ENCODE assay signal across 8 mouse cellular contexts in the genomic region with DNA sequence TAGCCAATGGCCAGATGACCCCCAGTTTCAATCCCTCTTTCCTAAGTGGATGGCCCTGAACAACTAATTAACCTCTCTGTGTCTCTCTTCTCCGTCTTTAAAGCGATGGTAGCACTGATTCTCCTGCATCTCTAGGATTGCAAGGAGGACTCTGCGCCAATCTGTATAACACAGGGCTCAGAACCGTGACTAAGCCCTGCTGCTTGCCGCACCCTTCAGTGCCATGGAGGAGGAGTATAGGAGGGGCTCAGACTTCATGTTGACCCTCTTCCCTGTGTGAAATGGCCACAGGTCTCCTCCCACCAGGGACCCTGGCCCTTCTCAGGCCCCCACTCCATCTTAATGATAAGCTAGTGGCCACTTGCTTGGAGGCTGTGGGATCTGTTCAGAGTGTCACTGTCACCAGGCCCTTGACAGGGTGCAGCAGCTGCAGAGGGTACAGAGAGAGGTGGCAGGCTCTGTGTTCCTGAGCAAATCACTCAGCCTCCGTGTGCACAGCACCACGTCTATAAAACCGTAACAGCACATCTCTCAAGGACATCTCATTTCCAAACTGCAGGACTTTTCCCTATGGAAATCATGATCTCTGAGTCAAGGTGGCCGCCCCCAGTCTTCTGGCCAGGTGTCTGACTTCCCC. TPM values are rescaled to one million over a fixed set of nuclear protein-coding genes. Genes with fewer than 3 reads are reported as not detected.
A peak's percentile ranks its signal among the peaks of the same experiment; 100 is the strongest.
DNase-seq lines count a peak whose midpoint lies in the region; ATAC-seq lines count a peak whose summit lies in the region.

No protein-coding gene starts in this region.

- H3K4me1 ChIP-seq in kidney, embryonic 14.5 days (ENCODE audit: control insufficient read depth, insufficient read depth, low read length), result peaks cover 17% of the 10 kb centered on the region
- H3K4me1 ChIP-seq in embryonic facial prominence, embryonic 10.5 days, result peaks cover 29% of the 10 kb centered on the region
- H3K4me1 ChIP-seq in hindbrain, embryonic 14.5 days (replicated peaks; ENCODE audit: control insufficient read depth, insufficient read depth, low read length), result peaks cover 40% of the 10 kb centered on the region
- H3K4me1 ChIP-seq in midbrain, embryonic 15.5 days, result peaks cover 26% of the 10 kb centered on the region

- DNase-seq in kidney, adult 18-20 months, result no peak
- no peak for DNase-seq in embryonic facial prominence, embryonic 10.5 days (ENCODE audit: low spot score)
- no peak for DNase-seq in hindbrain, embryonic 14.5 days (ENCODE audit: low spot score)
- no peak for DNase-seq in left cerebral cortex, postnatal 10 days (ENCODE audit: extremely low spot score in 1 of 2, low spot score in 2 of 2)
- no peak for DNase-seq in spleen, postnatal 36 days (ENCODE audit: low spot score in 2 of 2)
- DNase-seq in urinary bladder, postnatal 14 days (ENCODE audit: low spot score), result no peak

- H3K9me3 ChIP-seq in kidney, embryonic 14.5 days (ENCODE audit: control insufficient read depth, low read length), result no peaks in the 10 kb centered on the region
- H3K9me3 ChIP-seq in embryonic facial prominence, embryonic 10.5 days, result no peaks in the 10 kb centered on the region
- no peaks in the 10 kb centered on the region for H3K9me3 ChIP-seq in hindbrain, embryonic 14.5 days (ENCODE audit: control insufficient read depth, low read length)
- no peaks in the 10 kb centered on the region for H3K9me3 ChIP-seq in midbrain, embryonic 15.5 days

- no peak overlapping the region for H3K27ac ChIP-seq in kidney, embryonic 14.5 days (ENCODE audit: low read depth, low read length)
- H3K27ac ChIP-seq in embryonic facial prominence, embryonic 10.5 days (replicated peaks), result peak overlapping the region; percentile 72
- H3K27ac ChIP-seq in hindbrain, embryonic 14.5 days, result peak overlapping the region; percentile 87
- H3K27ac ChIP-seq in midbrain, embryonic 15.5 days, result peak overlapping the region; percentile 80

- H3K27me3 ChIP-seq in kidney, embryonic 14.5 days (ENCODE audit: control insufficient read depth, insufficient read depth, low read length), result no peaks in the 10 kb centered on the region; the same call in 1 of the 2 replicates
- peaks cover 32% of the 10 kb centered on the region for H3K27me3 ChIP-seq in embryonic facial prominence, embryonic 10.5 days (replicated peaks; ENCODE audit: low read depth, poor library complexity, severe bottlenecking)
- no peaks in the 10 kb centered on the region for H3K27me3 ChIP-seq in hindbrain, embryonic 14.5 days (ENCODE audit: control insufficient read depth, insufficient read depth, low read length)
- H3K27me3 ChIP-seq in midbrain, embryonic 15.5 days (replicated peaks), result no peaks in the 10 kb centered on the region

- 0 out of 2 replicates have a peak overlapping the region, but pooled peaks have one; percentile 46 for H3K9ac ChIP-seq in kidney, embryonic 14.5 days (ENCODE audit: low read depth, low read length)
- H3K9ac ChIP-seq in hindbrain, embryonic 14.5 days, result peak overlapping the region; percentile 50
- no peak overlapping the region; the same call in 1 of the 2 replicates for H3K9ac ChIP-seq in midbrain, embryonic 15.5 days

- peak overlapping the region; percentile 33 for H3K4me3 ChIP-seq in kidney, embryonic 14.5 days (ENCODE audit: low read length)
- peak overlapping the region; percentile 63 for H3K4me3 ChIP-seq in embryonic facial prominence, embryonic 10.5 days
- H3K4me3 ChIP-seq in hindbrain, embryonic 14.5 days (replicated peaks; ENCODE audit: low read length), result no peak overlapping the region; the same call in 1 of the 2 replicates
- peak overlapping the region; percentile 43; the same call in 1 of the 2 replicates for H3K4me3 ChIP-seq in midbrain, embryonic 15.5 days

- 46% methylated on average over 9 of the region's 9 CpGs for WGBS in kidney, embryonic 14.5 days
- WGBS in embryonic facial prominence, embryonic 10.5 days, result 31% methylated on average over 9 of the region's 9 CpGs
- 32% methylated on average over 9 of the region's 9 CpGs for WGBS in hindbrain, embryonic 14.5 days
- WGBS in midbrain, embryonic 15.5 days, result 25% methylated on average over 9 of the region's 9 CpGs

- ATAC-seq in kidney, embryonic 14.5 days (ENCODE audit: low FRiP score, low TSS enrichment), result no peak
- ATAC-seq in hindbrain, embryonic 14.5 days (ENCODE audit: low FRiP score), result peak; percentile 39
- peak; percentile 59 for ATAC-seq in midbrain, embryonic 15.5 days (replicated peaks)

- no peaks in the 10 kb centered on the region for H3K36me3 ChIP-seq in kidney, embryonic 14.5 days (ENCODE audit: control insufficient read depth, insufficient read depth, low read length)
- H3K36me3 ChIP-seq in embryonic facial prominence, embryonic 10.5 days (replicated peaks), result no peaks in the 10 kb centered on the region
- H3K36me3 ChIP-seq in hindbrain, embryonic 14.5 days (replicated peaks; ENCODE audit: control insufficient read depth, insufficient read depth), result no peaks in the 10 kb centered on the region
- H3K36me3 ChIP-seq in midbrain, embryonic 15.5 days (replicated peaks), result no peaks in the 10 kb centered on the region

- H3K4me2 ChIP-seq in kidney, embryonic 14.5 days (replicated peaks; ENCODE audit: low read depth, low read length), result peak overlapping the region; percentile 66
- H3K4me2 ChIP-seq in hindbrain, embryonic 14.5 days (replicated peaks), result peak overlapping the region; percentile 76
- peak overlapping the region; percentile 80 for H3K4me2 ChIP-seq in midbrain, embryonic 15.5 days

- intact Hi-C loops in left cerebral cortex, postnatal 10 days (cut with DNase I), result loop anchor here (5.0 kb wide), 1 partner anchor 51 kb away; a partner anchor contains a TSS

RNA-seq across cellular contexts. Expression of a gene that starts 51.6 kb away (rescaled TPM):
- 3.5 and 3.9 TPM in 2 replicates for polyA plus RNA-seq in kidney, embryonic 14.5 days (2014; fragmentation: Nextera tagmentation; extraction: Ambion mirVana)
- 1.7 and 2.0 TPM in 2 replicates for polyA plus RNA-seq in embryonic facial prominence, embryonic 10.5 days (2016; fragmentation: Nextera tagmentation; extraction: Ambion mirVana)
- polyA plus RNA-seq in hindbrain, embryonic 14.5 days (2014; fragmentation: Nextera tagmentation; extraction: Ambion mirVana), result 6.5 and 6.9 TPM in 2 replicates
- polyA plus RNA-seq in midbrain, embryonic 15.5 days (2015; fragmentation: Nextera tagmentation; extraction: Ambion mirVana), result 5.0 and 5.1 TPM in 2 replicates
- 10 to 100 TPM; 61.1 to 65.1 TPM for total RNA-seq in left cerebral cortex, postnatal 10 days (2021)

RNA-seq across cellular contexts. Expression of a gene that starts 51.7 kb away (rescaled TPM):
- 4.2 and 9.2 TPM in 2 replicates for polyA plus RNA-seq in kidney, embryonic 14.5 days (2014; fragmentation: Nextera tagmentation; extraction: Ambion mirVana)
- polyA plus RNA-seq in embryonic facial prominence, embryonic 10.5 days (2016; fragmentation: Nextera tagmentation; extraction: Ambion mirVana), result 8.9 and 9.3 TPM in 2 replicates
- 7.5 and 7.7 TPM in 2 replicates for polyA plus RNA-seq in hindbrain, embryonic 14.5 days (2014; fragmentation: Nextera tagmentation; extraction: Ambion mirVana)
- polyA plus RNA-seq in midbrain, embryonic 15.5 days (2015; fragmentation: Nextera tagmentation; extraction: Ambion mirVana), result 7.3 and 8.0 TPM in 2 replicates
- 10 to 100 TPM; 10.3 to 10.6 TPM for total RNA-seq in left cerebral cortex, postnatal 10 days (2021)
